Mouse (Mus musculus): ENCODE data around the gene Rassf3.

The Rassf3 gene

GRCm38 (mm10) chr10:121476190-121476967, at the start of gene Rassf3:
Gene Rassf3 (minus strand): TSS chr10:121476347.
- peak; percentile 86 for DNase-seq (ENCODE audit: low read depth, low spot score)

GRCm38 (mm10) chr10:121520923-121521585, 44.9 kb upstream of the Rassf3 start:
- no peak for DNase-seq (ENCODE audit: low read depth, low spot score)

- no peak for DNase-seq (ENCODE audit: low read depth, low spot score)
Observed at GRCm38 (mm10) chr10:121519710-121520109, 43.6 kb upstream of the Rassf3 start.

- DNase-seq (ENCODE audit: low read depth, low spot score), result no peak
Observed at GRCm38 (mm10) chr10:121516008-121516600, 40.0 kb upstream of the Rassf3 start.

GRCm38 (mm10) chr10:121509751-121510643, 33.9 kb upstream of the Rassf3 start:
- no peak for DNase-seq (ENCODE audit: low read depth, low spot score)

- no peak for DNase-seq (ENCODE audit: low read depth, low spot score)
Observed at GRCm38 (mm10) chr10:121507755-121508544, 31.8 kb upstream of the Rassf3 start.

- DNase-seq (ENCODE audit: low read depth, low spot score), result no peak
Observed at GRCm38 (mm10) chr10:121506731-121507583, 30.8 kb upstream of the Rassf3 start.

GRCm38 (mm10) chr10:121505929-121506328, 29.8 kb upstream of the Rassf3 start:
- no peak for DNase-seq (ENCODE audit: low read depth, low spot score)

GRCm38 (mm10) chr10:121504973-121505911, 29.1 kb upstream of the Rassf3 start:
- no peak for DNase-seq (ENCODE audit: low read depth, low spot score)

- no peak for DNase-seq (ENCODE audit: low read depth, low spot score)
Observed at GRCm38 (mm10) chr10:121501160-121501559, 25.0 kb upstream of the Rassf3 start.

GRCm38 (mm10) chr10:121500034-121500433, 23.9 kb upstream of the Rassf3 start:
- DNase-seq (ENCODE audit: low read depth, low spot score), result no peak

- DNase-seq (ENCODE audit: low read depth, low spot score), result no peak
Observed at GRCm38 (mm10) chr10:121499063-121499462, 22.9 kb upstream of the Rassf3 start.

- DNase-seq (ENCODE audit: low read depth, low spot score), result no peak
Observed at GRCm38 (mm10) chr10:121498481-121498904, 22.3 kb upstream of the Rassf3 start.

- DNase-seq (ENCODE audit: low read depth, low spot score), result no peak
Observed at GRCm38 (mm10) chr10:121497968-121498367, 21.8 kb upstream of the Rassf3 start.

- no peak for DNase-seq (ENCODE audit: low read depth, low spot score)
Observed at GRCm38 (mm10) chr10:121496616-121497015, 20.5 kb upstream of the Rassf3 start.

- DNase-seq (ENCODE audit: low read depth, low spot score), result no peak
Observed at GRCm38 (mm10) chr10:121494163-121494425, 17.9 kb upstream of the Rassf3 start.

- no peak for DNase-seq (ENCODE audit: low read depth, low spot score)
Observed at GRCm38 (mm10) chr10:121493374-121494162, 17.4 kb upstream of the Rassf3 start.

All from WW6 (cell line).